Mouse (Mus musculus): Measurements from ENCODE around the gene Ckb. TPM values are rescaled to one million over a fixed set of nuclear protein-coding genes. Genes with fewer than 3 reads are reported as not detected.

Gene Ckb
- total and polyA plus RNA-seq, 3 experiments: 0.08 TPM; not detected in 2

DNA sequence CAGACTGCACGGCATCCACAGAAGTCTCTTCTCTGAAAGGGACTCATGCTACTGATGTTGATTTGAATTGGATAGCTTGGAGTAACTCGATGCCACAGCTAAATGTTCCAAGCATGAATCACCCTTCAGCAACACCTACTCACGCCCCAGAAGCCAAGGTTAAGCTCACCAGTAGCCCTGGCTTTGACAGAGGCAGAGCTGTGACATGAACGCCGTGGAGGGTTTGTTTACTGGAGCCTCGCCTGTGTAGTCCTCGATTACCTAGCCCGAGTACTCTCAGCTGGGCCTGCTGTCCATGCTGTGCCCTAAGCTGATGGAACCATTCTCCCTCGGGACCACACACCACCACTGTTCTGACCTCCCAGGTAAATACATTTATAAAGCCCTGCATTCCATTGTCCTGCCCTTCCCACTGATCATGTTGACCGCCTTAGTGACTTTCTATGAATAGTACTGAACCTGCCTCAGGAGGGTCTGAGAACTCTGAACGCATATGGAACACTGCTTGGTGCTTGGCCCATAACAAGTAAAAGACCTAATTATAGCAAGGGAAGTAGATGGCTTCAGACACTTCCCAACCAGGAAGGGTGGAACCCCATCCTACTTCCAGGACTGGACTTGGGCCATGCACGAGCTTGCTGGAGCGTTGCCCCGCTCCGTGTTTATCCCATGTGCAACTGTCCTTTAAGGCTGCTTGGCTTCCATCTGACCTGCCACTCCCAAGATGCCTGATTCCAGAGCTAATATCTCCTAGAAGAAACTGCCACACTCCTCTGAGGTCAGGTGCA, 33.2 kb upstream of the Ckb start:
- Histone ChIP-seq H3K4me1 (ENCODE audit: control insufficient read depth in 1 of 2, insufficient read depth in 2 of 2, low read length in 2 of 2) (no peaks in the 10 kb centered on the region), H3K9me3 (replicated peaks; ENCODE audit: insufficient read depth, low read length) (no peaks in the 10 kb centered on the region), H3K36me3 (ENCODE audit: control insufficient read depth in 1 of 2, insufficient read depth in 2 of 2, low read length in 2 of 2) (peaks cover 0 to 2% of the 10 kb centered on the region in 2 experiments; a peak in 1 of 4 replicates), H3K79me2 (ENCODE audit: control insufficient read depth, insufficient read depth, low read length, poor library complexity) (peaks cover 5% of the 10 kb centered on the region), H3K27me3 (ENCODE audit: control insufficient read depth in 1 of 2, insufficient read depth in 2 of 2, low read length in 2 of 2) (no peaks in the 10 kb centered on the region), H3K9ac (ENCODE audit: control insufficient read depth, low read depth, low read length, poor library complexity, severe bottlenecking) (no peak overlapping the region), H3K27ac (ENCODE audit: control insufficient read depth, low read depth, low read length) (no peak overlapping the region), H3K4me3 (ENCODE audit: control insufficient read depth in 1 of 2, insufficient read depth in 1 of 2, low read depth in 2 of 2, low read length in 2 of 2) (no peak overlapping the region)
- TF ChIP-seq CHD2 (IDR thresholded peaks at IDR 0.05; ENCODE audit: low read length) (no peak), TBP (IDR thresholded peaks at IDR 0.05; ENCODE audit: low read depth, low read length) (no peak), RAD21 (IDR thresholded peaks at IDR 0.05; ENCODE audit: low read depth, low read length) (no peak), MYB (IDR thresholded peaks at IDR 0.05; ENCODE audit: low read depth, low read length) (no peak), MAZ (IDR thresholded peaks at IDR 0.05; ENCODE audit: low read depth, low read length) (no peak), UBTF (IDR thresholded peaks at IDR 0.05; ENCODE audit: borderline replicate concordance, insufficient read depth, low read depth, low read length) (no peak), POLR2AphosphoS2 (IDR thresholded peaks at IDR 0.05; ENCODE audit: low read length) (no peak), MAX (IDR thresholded peaks at IDR 0.05; ENCODE audit: low read length) (no peak), HCFC1 (IDR thresholded peaks at IDR 0.05; ENCODE audit: low read depth, low read length) (no peak), GABPA (IDR thresholded peaks at IDR 0.05; ENCODE audit: low read depth, low read length) (no peak), USF2 (IDR thresholded peaks at IDR 0.05; ENCODE audit: borderline replicate concordance in 1 of 2, insufficient read depth in 1 of 2, low read depth in 1 of 2, low read length in 2 of 2) (no peak), RCOR1 (IDR thresholded peaks at IDR 0.05; ENCODE audit: low read depth, low read length) (no peak), ZC3H11A (IDR thresholded peaks at IDR 0.05; ENCODE audit: low read depth, low read length) (no peak), MXI1 (IDR thresholded peaks at IDR 0.05; ENCODE audit: low read depth, low read length) (no peak), USF1 (IDR thresholded peaks at IDR 0.05; ENCODE audit: low read depth, low read length) (no peak), CHD1 (IDR thresholded peaks at IDR 0.05; ENCODE audit: low read depth, low read length) (no peak), E2F4 (IDR thresholded peaks at IDR 0.05; ENCODE audit: borderline replicate concordance, low read depth, low read length) (no peak), TAL1 (IDR thresholded peaks at IDR 0.05; ENCODE audit: low read length) (no peak), BHLHE40 (IDR thresholded peaks at IDR 0.05; ENCODE audit: borderline replicate concordance, low read depth, low read length) (no peak), POLR2AphosphoS5 (IDR thresholded peaks at IDR 0.05; ENCODE audit: borderline replicate concordance, low read depth, low read length) (no peak)
- no peak for DNase-seq (ENCODE audit: low read depth, low spot score)

DNA sequence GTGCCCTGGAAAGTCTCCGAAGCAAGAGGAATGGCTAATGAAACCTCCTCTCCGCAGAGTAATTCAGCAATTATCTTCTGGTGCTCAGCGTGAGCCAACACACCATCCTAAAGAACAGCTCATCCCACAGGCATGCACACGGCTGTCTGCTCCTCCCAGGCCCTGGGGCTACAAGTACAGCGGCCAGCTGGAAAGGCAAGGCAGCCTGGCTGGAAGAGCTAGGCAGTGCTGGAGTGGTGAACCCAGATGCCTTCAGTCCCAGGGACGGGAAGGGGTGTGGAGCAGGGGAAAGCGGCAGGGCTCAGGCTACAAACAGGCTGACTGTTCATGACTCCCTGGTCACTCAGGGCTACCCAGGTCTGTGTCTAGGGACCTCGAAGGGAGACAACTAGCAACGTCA, 32.5 kb upstream of the Ckb start:
- Histone ChIP-seq H3K4me3 (ENCODE audit: control insufficient read depth in 1 of 2, insufficient read depth in 1 of 2, low read depth in 2 of 2, low read length in 2 of 2) (no peak overlapping the region), H3K79me2 (ENCODE audit: control insufficient read depth, insufficient read depth, low read length, poor library complexity) (no peaks in the 10 kb centered on the region)
- no peak for DNase-seq (ENCODE audit: low read depth, low spot score)

More for the DNA sequence above, 32.5 kb upstream of the Ckb start:
- Histone ChIP-seq H3K9ac (ENCODE audit: control insufficient read depth, low read depth, low read length, poor library complexity, severe bottlenecking) (no peak overlapping the region), H3K27me3 (ENCODE audit: control insufficient read depth in 1 of 2, insufficient read depth in 2 of 2, low read length in 2 of 2) (no peaks in the 10 kb centered on the region), H3K4me1 (ENCODE audit: control insufficient read depth in 1 of 2, insufficient read depth in 2 of 2, low read length in 2 of 2) (no peaks in the 10 kb centered on the region), H3K27ac (ENCODE audit: control insufficient read depth, low read depth, low read length) (no peak overlapping the region), H3K36me3 (ENCODE audit: control insufficient read depth in 1 of 2, insufficient read depth in 2 of 2, low read length in 2 of 2) (no peaks in the 10 kb centered on the region), H3K9me3 (replicated peaks; ENCODE audit: insufficient read depth, low read length) (no peaks in the 10 kb centered on the region)
- TF ChIP-seq UBTF (IDR thresholded peaks at IDR 0.05; ENCODE audit: borderline replicate concordance, insufficient read depth, low read depth, low read length): no peak
- no peak for TF ChIP-seq ELF1 (IDR thresholded peaks at IDR 0.05; ENCODE audit: low read depth, low read length)
- no peak for TF ChIP-seq MYB (IDR thresholded peaks at IDR 0.05; ENCODE audit: low read depth, low read length)
- TF ChIP-seq HCFC1 (IDR thresholded peaks at IDR 0.05; ENCODE audit: low read depth, low read length): no peak
- TF ChIP-seq JUND (IDR thresholded peaks at IDR 0.05; ENCODE audit: low read depth, low read length): no peak
- no peak for TF ChIP-seq KAT2A (conservative IDR thresholded peaks at IDR 0.05; ENCODE audit: low read depth, low read length)
- TF ChIP-seq POLR2AphosphoS5 (IDR thresholded peaks at IDR 0.05; ENCODE audit: borderline replicate concordance, low read depth, low read length): no peak
- no peak for TF ChIP-seq SMC3 (IDR thresholded peaks at IDR 0.05; ENCODE audit: low read depth, low read length)
- no peak for TF ChIP-seq MAX (IDR thresholded peaks at IDR 0.05; ENCODE audit: low read length)
- TF ChIP-seq POLR2AphosphoS2 (IDR thresholded peaks at IDR 0.05; ENCODE audit: low read length): no peak
- TF ChIP-seq ZNF384 (IDR thresholded peaks at IDR 0.05; ENCODE audit: low read depth, low read length): no peak
